Mouse (Mus musculus): ENCODE data around the gene Prmt1. TPM values are rescaled to one million over a fixed set of nuclear protein-coding genes. Genes with fewer than 3 reads are reported as not detected.

Prmt1 gene
- polyA plus RNA-seq, 1 experiment from 2014 or later = 658 TPM

DNA sequence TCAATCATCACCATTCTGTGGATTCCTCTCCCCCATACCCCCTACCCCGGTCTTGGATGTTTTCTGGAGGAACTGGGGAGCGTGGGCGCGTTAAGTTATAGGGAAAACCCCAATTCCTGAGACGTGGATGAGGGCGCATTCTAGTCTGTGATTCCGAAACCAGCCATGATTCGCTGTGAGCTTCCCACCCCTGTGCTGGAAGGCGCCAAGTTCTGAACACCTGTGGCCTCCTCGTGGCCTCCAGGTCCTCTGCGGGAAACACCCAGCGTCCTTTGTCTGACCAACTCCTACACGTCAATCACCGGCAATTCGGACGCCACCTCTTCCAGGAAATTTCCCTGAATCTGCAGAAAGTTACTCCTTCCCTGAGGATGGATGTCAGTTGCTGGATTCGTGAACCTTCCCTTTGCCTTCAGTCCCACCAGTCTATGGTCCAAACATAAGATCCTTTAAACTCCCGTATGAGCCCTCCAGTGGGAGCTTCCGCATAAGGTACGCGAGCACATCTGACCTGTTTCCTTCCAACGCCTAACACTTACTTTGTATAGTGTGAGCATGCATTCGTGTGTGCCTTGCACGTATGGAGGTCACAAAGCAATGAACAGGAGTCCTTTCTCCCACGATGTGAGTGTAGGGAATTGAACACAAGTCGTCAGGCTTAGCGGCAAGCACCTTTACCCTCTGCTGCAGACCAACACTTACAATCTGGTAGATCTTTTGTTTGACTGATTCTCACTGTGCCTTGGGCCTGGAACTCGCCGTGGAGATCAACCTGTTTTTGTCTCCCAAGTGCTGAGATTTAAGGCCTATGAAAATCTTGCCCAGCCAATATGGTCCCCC lies 731 bp upstream of the Prmt1 start:
- H3K4me1 ChIP-seq = peaks cover 37% of the 10 kb centered on the region
- peak overlapping the region; percentile 82 for H3K4me3 ChIP-seq
- peak; percentile 31 for ATAC-seq (ENCODE audit: low FRiP score, low read depth)
- peak overlapping the region; percentile 63 for H3K4me2 ChIP-seq (replicated peaks)
- no peaks in the 10 kb centered on the region for H3K27me3 ChIP-seq
- H3K27ac ChIP-seq (replicated peaks) = peak overlapping the region; percentile 89
- WGBS = under 1% methylated on average over 29 of the region's 29 CpGs
- peaks cover 27% of the 10 kb centered on the region for H3K36me3 ChIP-seq
- H3K9ac ChIP-seq (replicated peaks) = peak overlapping the region; percentile 75
- H3K9me3 ChIP-seq = no peaks in the 10 kb centered on the region

GRCm38 (mm10) chr7:44985595-44986191 lies 675 bp downstream of the Prmt1 start:
- Histone ChIP-seq H3K4me2 (replicated peaks) (peak overlapping the region; percentile 62), H3K27me3 (no peaks in the 10 kb centered on the region), H3K27ac (replicated peaks) (peak overlapping the region; percentile 94), H3K9ac (replicated peaks) (peak overlapping the region; percentile 97), H3K9me3 (no peaks in the 10 kb centered on the region), H3K36me3 (peaks cover 31% of the 10 kb centered on the region), H3K4me1 (peaks cover 37% of the 10 kb centered on the region), H3K4me3 (peak overlapping the region; percentile 82)
- ATAC-seq (ENCODE audit: low FRiP score, low read depth) = peak; percentile 4
- WGBS = 1% methylated on average over 44 of the region's 45 CpGs

DNA sequence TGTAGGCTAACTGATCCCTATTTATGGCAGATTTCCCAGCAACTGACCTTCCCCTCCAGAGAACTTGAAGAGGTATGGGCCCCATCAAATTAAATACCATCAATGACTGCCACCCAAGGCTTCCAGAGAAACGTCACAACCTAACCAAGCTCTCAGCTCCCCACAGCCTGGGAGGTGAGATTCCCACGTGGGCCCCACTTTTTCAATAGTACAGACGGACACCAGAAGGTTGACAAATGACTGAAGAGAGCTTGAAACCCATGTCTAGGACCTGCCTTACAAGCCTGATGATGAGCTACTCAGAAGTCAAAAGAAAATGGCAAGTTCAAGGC lies 1.6 kb downstream of the Prmt1 start:
- Histone ChIP-seq H3K4me1 (peaks cover 37% of the 10 kb centered on the region), H3K9ac (replicated peaks) (0 out of 2 replicates have a peak overlapping the region, but pooled peaks have one; percentile 97), H3K4me2 (replicated peaks) (peak overlapping the region; percentile 62), H3K4me3 (peak overlapping the region; percentile 82), H3K9me3 (no peaks in the 10 kb centered on the region), H3K27ac (replicated peaks) (peak overlapping the region; percentile 94; the same call in 1 of the 2 replicates), H3K36me3 (peaks cover 40% of the 10 kb centered on the region), H3K27me3 (no peaks in the 10 kb centered on the region)
- WGBS = 53% methylated on average over 3 of the region's 3 CpGs
- ATAC-seq (ENCODE audit: low FRiP score, low read depth) = no peak

- 71% methylated on average over 7 of the region's 7 CpGs for WGBS
- Histone ChIP-seq H3K27ac (replicated peaks) (peak overlapping the region; percentile 94), H3K27me3 (no peaks in the 10 kb centered on the region), H3K4me3 (peak overlapping the region; percentile 82), H3K36me3 (peaks cover 40% of the 10 kb centered on the region), H3K9me3 (no peaks in the 10 kb centered on the region), H3K9ac (replicated peaks) (peak overlapping the region; percentile 48; the same call in 1 of the 2 replicates), H3K4me2 (replicated peaks) (peak overlapping the region; percentile 62), H3K4me1 (peaks cover 35% of the 10 kb centered on the region)
- ATAC-seq (ENCODE audit: low FRiP score, low read depth) = no peak
These were observed 2.2 kb downstream of the Prmt1 start for GRCm38 (mm10) chr7:44983944-44984832.

- peak overlapping the region; percentile 82 for H3K4me3 ChIP-seq
- WGBS = 36% methylated on average over 6 of the region's 6 CpGs
- H3K4me1 ChIP-seq = peaks cover 26% of the 10 kb centered on the region
- H3K9me3 ChIP-seq = no peaks in the 10 kb centered on the region
- 0 out of 2 replicates have a peak overlapping the region, but pooled peaks have one; percentile 62 for H3K4me2 ChIP-seq (replicated peaks)
- peaks cover 50% of the 10 kb centered on the region for H3K36me3 ChIP-seq
- no peaks in the 10 kb centered on the region for H3K27me3 ChIP-seq
- no peak overlapping the region for H3K9ac ChIP-seq (replicated peaks)
- peak overlapping the region; percentile 94; the same call in 1 of the 2 replicates for H3K27ac ChIP-seq (replicated peaks)
- ATAC-seq (ENCODE audit: low FRiP score, low read depth) = no peak
These were observed 3.3 kb downstream of the Prmt1 start for GRCm38 (mm10) chr7:44983085-44983484.

GRCm38 (mm10) chr7:44981539-44981938 lies 4.8 kb downstream of the Prmt1 start:
- Histone ChIP-seq H3K4me2 (replicated peaks) (no peak overlapping the region), H3K4me3 (no peak overlapping the region), H3K27me3 (no peaks in the 10 kb centered on the region), H3K9me3 (no peaks in the 10 kb centered on the region), H3K36me3 (peaks cover 65% of the 10 kb centered on the region), H3K9ac (replicated peaks) (no peak overlapping the region), H3K27ac (replicated peaks) (no peak overlapping the region), H3K4me1 (peaks cover 23% of the 10 kb centered on the region)
- ATAC-seq (ENCODE audit: low FRiP score, low read depth) = no peak
- WGBS = 97% methylated on average over 8 of the region's 8 CpGs

DNA sequence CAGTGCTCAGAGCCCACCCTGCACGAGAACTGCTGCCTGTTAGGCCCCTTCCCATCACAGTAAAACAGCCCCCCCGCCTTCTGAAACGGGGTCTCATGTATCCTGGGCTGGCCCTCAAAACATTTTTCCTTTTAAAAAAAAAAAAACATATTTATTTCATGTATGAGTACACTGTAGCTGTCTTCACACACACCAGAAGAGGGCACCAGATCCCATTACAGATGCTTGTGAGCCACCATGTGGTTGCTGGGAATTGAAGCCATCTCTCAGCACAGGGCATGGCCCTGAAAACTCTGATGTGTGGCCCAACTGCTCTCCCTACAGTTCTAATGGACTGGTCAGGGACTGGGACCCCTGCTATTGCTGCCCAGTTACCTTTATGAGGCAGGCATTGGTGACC lies 8.1 kb downstream of the Prmt1 start:
- Histone ChIP-seq H3K36me3 (peaks cover 78% of the 10 kb centered on the region), H3K9ac (replicated peaks) (no peak overlapping the region), H3K4me1 (peaks cover 14% of the 10 kb centered on the region), H3K27ac (replicated peaks) (no peak overlapping the region), H3K27me3 (no peaks in the 10 kb centered on the region), H3K4me2 (replicated peaks) (no peak overlapping the region), H3K4me3 (no peak overlapping the region), H3K9me3 (no peaks in the 10 kb centered on the region)
- no peak for ATAC-seq (ENCODE audit: low FRiP score, low read depth)
- WGBS = 90% methylated on average over 3 of the region's 3 CpGs

DNA sequence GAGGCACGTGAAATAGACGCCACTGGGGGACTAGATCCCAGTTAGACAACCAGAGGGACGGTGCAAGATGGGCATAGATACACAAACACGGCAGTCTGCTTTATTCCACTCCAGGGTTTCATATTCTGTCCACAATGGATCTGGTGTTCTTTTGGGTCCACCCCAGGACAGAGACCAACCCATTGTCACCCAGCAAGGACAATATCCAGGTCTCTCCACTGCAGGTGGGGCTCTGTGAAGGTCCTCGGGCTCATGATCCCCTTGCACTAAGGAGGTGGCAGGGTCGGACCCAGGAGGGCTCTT lies 11.3 kb downstream of the Prmt1 start:
- 20% methylated on average over 6 of the region's 6 CpGs for WGBS
- no peak for ATAC-seq (ENCODE audit: low FRiP score, low read depth)

GRCm38 (mm10) chr7:44974383-44975116 lies 11.8 kb downstream of the Prmt1 start, which contains the start of gene Cpt1c:
TSS of gene Cpt1c (minus strand) at chr7:44974851.
- WGBS = 2% methylated on average over 22 of the region's 22 CpGs
- peak; percentile 48 for ATAC-seq (ENCODE audit: low FRiP score, low read depth)
- peak within 1 kb of the TSS; percentile 82 for H3K4me2 ChIP-seq (replicated peaks)
- peak within 1 kb of the TSS; percentile 66 for H3K9ac ChIP-seq (replicated peaks)
- H3K36me3 ChIP-seq = peaks cover 45% of the 10 kb centered on the region
- no peaks in the 10 kb centered on the region for H3K27me3 ChIP-seq
- peak within 1 kb of the TSS; percentile 51 for H3K4me3 ChIP-seq
- H3K4me1 ChIP-seq = peaks cover 36% of the 10 kb centered on the region
- H3K27ac ChIP-seq (replicated peaks) = peak within 1 kb of the TSS; percentile 95
- H3K9me3 ChIP-seq = no peaks in the 10 kb centered on the region

More for the DNA sequence above, 11.3 kb downstream of the Prmt1 start:
- Histone ChIP-seq H3K27ac (replicated peaks) (peak overlapping the region; percentile 95), H3K4me1 (peaks cover 36% of the 10 kb centered on the region), H3K4me2 (replicated peaks) (peak overlapping the region; percentile 82), H3K27me3 (no peaks in the 10 kb centered on the region), H3K4me3 (peak overlapping the region; percentile 10; the same call in 1 of the 2 replicates), H3K9me3 (no peaks in the 10 kb centered on the region), H3K36me3 (peaks cover 50% of the 10 kb centered on the region), H3K9ac (replicated peaks) (peak overlapping the region; percentile 28)

GRCm38 (mm10) chr7:44973415-44974130 lies 12.8 kb downstream of the Prmt1 start:
- ATAC-seq (ENCODE audit: low FRiP score, low read depth) = no peak
- Histone ChIP-seq H3K27ac (replicated peaks) (peak overlapping the region; percentile 95), H3K27me3 (no peaks in the 10 kb centered on the region), H3K4me1 (peaks cover 36% of the 10 kb centered on the region), H3K4me2 (replicated peaks) (peak overlapping the region; percentile 82), H3K36me3 (peaks cover 35% of the 10 kb centered on the region), H3K9me3 (no peaks in the 10 kb centered on the region), H3K4me3 (peak overlapping the region; percentile 51), H3K9ac (replicated peaks) (peak overlapping the region; percentile 66)
- 33% methylated on average over 14 of the region's 14 CpGs for WGBS

DNA sequence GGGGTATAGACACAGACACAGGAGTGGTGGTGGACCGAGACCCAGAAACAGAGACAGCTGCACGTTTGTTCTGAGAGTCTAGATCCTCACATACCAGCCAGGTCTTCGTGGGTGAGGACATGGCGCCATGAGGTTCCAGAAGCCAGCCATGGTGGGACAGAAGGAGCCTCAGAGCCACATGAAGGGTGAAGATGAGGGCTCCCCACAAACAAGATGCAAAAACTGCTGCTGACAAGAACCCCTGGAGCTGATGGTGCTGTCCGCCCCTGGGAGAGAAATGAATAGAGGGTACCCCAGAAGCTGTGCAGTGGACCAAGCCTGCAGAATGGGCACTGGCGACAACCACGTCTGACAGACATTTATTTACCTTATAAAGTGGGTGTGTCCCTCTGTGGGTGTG lies 15.2 kb downstream of the Prmt1 start:
- no peak for ATAC-seq (ENCODE audit: low FRiP score, low read depth)
- H3K36me3 ChIP-seq = peaks cover 26% of the 10 kb centered on the region
- WGBS = 71% methylated on average over 7 of the region's 7 CpGs
- H3K4me3 ChIP-seq = peak overlapping the region; percentile 56
- H3K9me3 ChIP-seq = no peaks in the 10 kb centered on the region
- H3K9ac ChIP-seq (replicated peaks) = peak overlapping the region; percentile 48
- H3K4me1 ChIP-seq = peaks cover 36% of the 10 kb centered on the region
- peak overlapping the region; percentile 83 for H3K27ac ChIP-seq (replicated peaks)
- peak overlapping the region; percentile 68 for H3K4me2 ChIP-seq (replicated peaks)
- no peaks in the 10 kb centered on the region for H3K27me3 ChIP-seq

Measured in midbrain, embryonic 12.5 days (tissue).